Mouse (Mus musculus): ENCODE data around the gene Polr2b.

DNA sequence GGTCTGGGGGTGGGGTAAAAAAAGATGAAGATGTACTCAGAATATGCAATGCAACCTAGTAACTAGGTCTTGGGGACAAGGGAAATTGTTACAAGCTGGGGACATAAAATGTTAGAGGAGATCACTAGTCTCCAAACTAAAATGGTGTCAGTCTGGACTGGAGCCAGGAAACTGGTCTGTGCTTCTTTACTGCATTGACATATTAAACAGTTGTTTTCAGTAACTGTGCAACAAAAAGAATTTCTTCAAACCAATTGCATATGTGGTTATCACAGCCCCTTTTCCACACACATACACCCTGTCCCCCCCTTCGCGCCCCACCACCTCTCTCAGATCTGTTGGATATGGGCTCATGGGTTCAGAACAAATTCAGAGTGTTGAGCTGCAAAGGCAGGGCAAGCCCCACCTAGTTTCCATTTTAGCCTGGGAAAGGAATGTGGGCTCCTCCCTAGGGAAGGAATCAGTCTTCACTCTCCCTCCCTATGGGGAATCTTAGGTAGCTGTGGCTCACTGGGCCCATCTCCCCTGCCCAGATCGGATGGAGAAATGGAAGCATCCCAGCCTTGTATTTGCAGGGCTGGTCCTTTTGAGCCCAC lies 54.6 kb downstream of the Polr2b start:
- no peak for TF ChIP-seq CTCF (IDR thresholded peaks at IDR 0.05 in 2 of 3, conservative IDR thresholded peaks at IDR 0.05 in 1 of 3; ENCODE audit: control insufficient read depth in 1 of 3, insufficient read depth in 1 of 3, low read depth in 2 of 3, low read length in 3 of 3, poor library complexity in 1 of 3, severe bottlenecking in 1 of 3)
- TF ChIP-seq POLR2A (IDR thresholded peaks at IDR 0.05; ENCODE audit: control insufficient read depth in 1 of 2, insufficient read depth in 1 of 2, low read depth in 1 of 2, low read length in 2 of 2, poor library complexity in 1 of 2), result no peak
- TF ChIP-seq MAZ (IDR thresholded peaks at IDR 0.05; ENCODE audit: low read depth, low read length), result no peak
- no peak for TF ChIP-seq TBP (IDR thresholded peaks at IDR 0.05; ENCODE audit: low read depth, low read length)
